Mouse (Mus musculus) myocyte (in vitro differentiated cells): ENCODE data around the gene Tomm7. TPM values are rescaled to one million over a fixed set of nuclear protein-coding genes. Genes with fewer than 3 reads are reported as not detected.

ENCODE experiments used
- H3K27me3 ChIP-seq: one replicate; pipeline ENCODE4 v1.6.1; 2011; ENCODE audit not compliant: control insufficient read depth, insufficient read depth, insufficient read length
- H3K36me3 ChIP-seq: one replicate; pipeline ENCODE4 v1.6.1; 2011; ENCODE audit not compliant: control insufficient read depth, insufficient read depth
- H3K4me2 ChIP-seq: one replicate; pipeline ENCODE4 v1.6.1; 2011; ENCODE audit warnings: low read depth, control low read depth
- H3K4me3 ChIP-seq: one replicate; pipeline ENCODE4 v1.5.1; 2011; ENCODE audit warnings: mild to moderate bottlenecking, control low read depth, moderate library complexity
- H3K79me2 ChIP-seq: one replicate; pipeline ENCODE4 v1.6.1; 2011; ENCODE audit not compliant: control insufficient read depth, insufficient read depth
- H3ac ChIP-seq: one replicate; pipeline ENCODE4 v1.6.1; 2011; ENCODE audit not compliant: control insufficient read depth, insufficient read length
- CEBPB ChIP-seq: IDR thresholded peaks from 2 replicates; pipeline ENCODE4 v1.6.1; 2011; ENCODE audit warnings: mild to moderate bottlenecking, moderate library complexity; ENCODE audit not compliant: poor library complexity, insufficient read depth, severe bottlenecking
- E2F4 ChIP-seq: IDR thresholded peaks from one replicate; pipeline ENCODE4 v1.6.1; 2011; ENCODE audit warnings: mild to moderate bottlenecking, control low read depth, moderate library complexity; ENCODE audit not compliant: insufficient read depth
- MAX ChIP-seq: IDR thresholded peaks from one replicate; pipeline ENCODE4 v1.6.1; 2011; ENCODE audit warnings: low read depth, mild to moderate bottlenecking, control low read depth
- MYOD1 ChIP-seq, 3 experiments: IDR thresholded peaks; one replicate each; pipeline ENCODE4 v1.6.1; 2011; ENCODE audit warnings: control low read depth in 2 of 3, low read depth in 2 of 3, mild to moderate bottlenecking in 2 of 3, moderate library complexity in 1 of 3; ENCODE audit not compliant: insufficient read length in 2 of 3, control insufficient read depth in 1 of 3
- MYOG ChIP-seq, 3 experiments: IDR thresholded peaks; one replicate each; pipeline ENCODE4 v1.6.1; 2011; ENCODE audit warnings: control low read depth in 2 of 3, low read depth in 2 of 3, mild to moderate bottlenecking in 2 of 3; ENCODE audit not compliant: insufficient read length in 2 of 3, control insufficient read depth in 1 of 3, insufficient read depth in 1 of 3
- POLR2A ChIP-seq: IDR thresholded peaks from one replicate; pipeline ENCODE4 v1.6.1; 2011; ENCODE audit warnings: low read depth, mild to moderate bottlenecking, control low read depth, moderate library complexity; ENCODE audit not compliant: insufficient read length
- POLR2AphosphoS2 ChIP-seq: IDR thresholded peaks from one replicate; pipeline ENCODE4 v1.6.1; 2011; ENCODE audit warnings: low read depth, control low read depth; ENCODE audit not compliant: insufficient read length
- REST ChIP-seq: IDR thresholded peaks from one replicate; pipeline ENCODE4 v1.6.1; 2011; ENCODE audit warnings: mild to moderate bottlenecking, control low read depth, moderate library complexity; ENCODE audit not compliant: insufficient read depth, insufficient read length
- SRF ChIP-seq: IDR thresholded peaks from one replicate; pipeline ENCODE4 v1.6.1; 2011; ENCODE audit warnings: low read depth; ENCODE audit not compliant: control insufficient read depth, insufficient read length
- TCF12 ChIP-seq: IDR thresholded peaks from one replicate; pipeline ENCODE4 v1.6.1; 2011; ENCODE audit warnings: mild to moderate bottlenecking, control low read depth; ENCODE audit not compliant: poor library complexity, insufficient read depth, severe bottlenecking
- TCF3 ChIP-seq: IDR thresholded peaks from one replicate; pipeline ENCODE4 v1.6.1; 2011; ENCODE audit warnings: low read depth, control low read depth; ENCODE audit not compliant: insufficient read length
- USF1 ChIP-seq: IDR thresholded peaks from one replicate; pipeline ENCODE4 v1.6.1; 2011; ENCODE audit warnings: low read depth, mild to moderate bottlenecking, control low read depth, moderate library complexity
- polyA plus RNA-seq: library from polyadenylated mRNA; unstranded; fragments of >200 nt; fragmentation: generic; extraction: Trizol; gene quantifications from one replicate; pipeline ENCODE4 v1.2.1, GENCODE M21; 2012; ENCODE audit warnings: missing spikeins

Tomm7 gene
- polyA plus RNA-seq, 1 experiment: 111 TPM

DNA sequence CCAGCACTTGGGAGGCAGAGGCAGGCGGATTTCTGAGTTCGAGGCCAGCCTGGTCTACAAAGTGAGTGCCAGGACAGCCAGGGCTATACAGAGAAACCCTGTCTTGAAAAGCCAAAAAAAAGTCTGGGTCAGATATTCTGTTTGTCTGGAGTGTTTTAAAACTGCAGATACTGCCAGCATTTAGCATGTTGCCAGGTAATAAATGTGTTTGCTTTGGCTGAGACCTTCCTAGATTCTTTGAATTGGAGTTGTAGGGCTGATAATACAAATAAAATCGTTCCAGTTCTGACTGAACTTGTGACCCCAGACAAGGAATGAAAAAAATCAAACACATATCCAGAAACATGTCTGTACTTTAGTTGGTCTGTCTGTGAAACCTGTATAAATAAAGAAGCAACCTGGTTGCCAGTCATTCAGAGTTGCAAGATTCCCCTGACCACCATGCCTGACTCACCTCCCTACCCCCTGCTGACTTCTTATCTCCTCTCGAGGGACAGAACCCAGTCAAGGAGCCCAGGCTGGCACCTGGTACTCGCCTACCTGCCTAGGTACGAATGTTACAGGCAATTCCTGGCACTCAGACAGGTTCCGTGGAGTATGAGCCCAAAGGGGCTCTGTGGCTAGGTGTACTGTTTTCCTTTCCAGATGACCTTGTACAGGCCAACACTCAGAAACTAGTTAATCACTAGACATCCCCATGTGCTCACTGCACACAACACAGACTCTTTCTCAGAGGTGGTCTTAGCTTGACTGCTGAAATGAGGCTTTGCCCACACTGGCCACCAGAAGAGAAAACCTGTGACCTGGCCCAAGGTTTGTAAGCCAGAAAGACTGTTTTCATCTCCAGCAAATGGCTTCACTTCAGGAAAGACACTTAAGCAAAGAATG lies 19.4 kb upstream of the Tomm7 start:
- H3K4me2 ChIP-seq: no peak overlapping the region
- H3K79me2 ChIP-seq: no peaks in the 10 kb centered on the region
- H3K27me3 ChIP-seq: no peaks in the 10 kb centered on the region
- H3K4me3 ChIP-seq: no peak overlapping the region
- H3K36me3 ChIP-seq: peaks cover under 1% of the 10 kb centered on the region
- TF ChIP-seq CEBPB: no peak
- TF ChIP-seq TCF3: no peak
- no peak for TF ChIP-seq POLR2A
- TF ChIP-seq USF1: no peak
- TF ChIP-seq POLR2AphosphoS2: no peak
- no peak for TF ChIP-seq MYOG (IDR thresholded peaks at IDR 0.05; ENCODE audit: control insufficient read depth in 1 of 3, insufficient read depth in 1 of 3, insufficient read length in 2 of 3, low read depth in 2 of 3)
- no peak for TF ChIP-seq MAX
- TF ChIP-seq E2F4: no peak
- TF ChIP-seq TCF12: no peak
- no peak for TF ChIP-seq MYOD1 (IDR thresholded peaks at IDR 0.05; ENCODE audit: control insufficient read depth in 1 of 3, insufficient read length in 2 of 3, low read depth in 2 of 3)
- TF ChIP-seq SRF: no peak
- TF ChIP-seq REST: no peak
- no peak overlapping the region for H3ac ChIP-seq

DNA sequence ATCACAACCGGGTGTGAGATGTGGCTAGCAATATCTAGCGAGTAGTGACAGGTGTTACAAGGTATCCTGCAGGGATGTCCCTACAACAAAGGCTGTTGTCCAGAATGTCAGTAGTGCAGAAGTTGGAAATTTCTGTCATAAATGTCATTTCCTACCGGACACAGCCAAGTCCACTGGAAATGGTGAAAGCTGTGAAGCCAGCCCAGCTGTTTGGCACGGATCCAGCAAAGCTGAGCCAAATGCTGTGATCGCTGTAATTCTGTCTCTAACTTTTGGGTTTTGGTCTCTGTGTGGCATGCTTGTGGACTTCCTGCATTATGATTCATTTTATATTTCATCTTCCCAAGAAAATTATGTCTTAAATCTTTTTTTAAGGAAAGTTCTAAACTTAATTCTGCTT lies 18.3 kb upstream of the Tomm7 start:
- peaks cover 11% of the 10 kb centered on the region for H3K36me3 ChIP-seq
- no peaks in the 10 kb centered on the region for H3K27me3 ChIP-seq
- peak overlapping the region; percentile 21 for H3K4me2 ChIP-seq
- TF ChIP-seq MYOD1 (IDR thresholded peaks at IDR 0.05; ENCODE audit: control insufficient read depth in 1 of 3, insufficient read length in 2 of 3, low read depth in 2 of 3): peak in 1 of 3 experiments; percentile 20
- TF ChIP-seq TCF12: no peak
- TF ChIP-seq MYOG (IDR thresholded peaks at IDR 0.05; ENCODE audit: control insufficient read depth in 1 of 3, insufficient read depth in 1 of 3, insufficient read length in 2 of 3, low read depth in 2 of 3): no peak
- no peak for TF ChIP-seq TCF3
- TF ChIP-seq SRF: no peak
- TF ChIP-seq E2F4: no peak
- no peak for TF ChIP-seq USF1
- H3ac ChIP-seq: no peak overlapping the region
- H3K79me2 ChIP-seq: no peaks in the 10 kb centered on the region
- H3K4me3 ChIP-seq: no peak overlapping the region

GRCm38 (mm10) chr5:23861721-23862120 lies 17.8 kb upstream of the Tomm7 start:
- H3K79me2 ChIP-seq: no peaks in the 10 kb centered on the region
- H3K4me3 ChIP-seq: no peak overlapping the region
- no peaks in the 10 kb centered on the region for H3K27me3 ChIP-seq
- H3K36me3 ChIP-seq: peaks cover 17% of the 10 kb centered on the region
- no peak overlapping the region for H3K4me2 ChIP-seq
- H3ac ChIP-seq: no peak overlapping the region
- no peak for TF ChIP-seq E2F4
- no peak for TF ChIP-seq MYOG (IDR thresholded peaks at IDR 0.05; ENCODE audit: control insufficient read depth in 1 of 3, insufficient read depth in 1 of 3, insufficient read length in 2 of 3, low read depth in 2 of 3)
- no peak for TF ChIP-seq POLR2A
- no peak for TF ChIP-seq USF1
- TF ChIP-seq TCF12: no peak
- TF ChIP-seq CEBPB: no peak
- TF ChIP-seq SRF: no peak
- no peak for TF ChIP-seq POLR2AphosphoS2
- TF ChIP-seq MAX: no peak
- no peak for TF ChIP-seq TCF3
- TF ChIP-seq REST: no peak
- no peak for TF ChIP-seq MYOD1 (IDR thresholded peaks at IDR 0.05; ENCODE audit: control insufficient read depth in 1 of 3, insufficient read length in 2 of 3, low read depth in 2 of 3)

GRCm38 (mm10) chr5:23859896-23860295 lies 15.9 kb upstream of the Tomm7 start:
- no peak overlapping the region for H3K4me3 ChIP-seq
- no peak overlapping the region for H3ac ChIP-seq
- no peaks in the 10 kb centered on the region for H3K79me2 ChIP-seq
- no peaks in the 10 kb centered on the region for H3K27me3 ChIP-seq
- H3K4me2 ChIP-seq: no peak overlapping the region
- TF ChIP-seq MYOG (IDR thresholded peaks at IDR 0.05; ENCODE audit: control insufficient read depth in 1 of 3, insufficient read depth in 1 of 3, insufficient read length in 2 of 3, low read depth in 2 of 3) (no peak), SRF (no peak), MYOD1 (IDR thresholded peaks at IDR 0.05; ENCODE audit: control insufficient read depth in 1 of 3, insufficient read length in 2 of 3, low read depth in 2 of 3) (no peak), POLR2A (no peak), TCF3 (no peak)
- peaks cover 27% of the 10 kb centered on the region for H3K36me3 ChIP-seq
